Mouse (Mus musculus): ENCODE data around the gene Gm10073. TPM values are rescaled to one million over a fixed set of nuclear protein-coding genes. Genes with fewer than 3 reads are reported as not detected.

Gm10073 gene
- total RNA-seq, 1 experiment from 2014 or later = 11.5 TPM

- ATAC-seq (replicated peaks; ENCODE audit: insufficient number of reproducible peaks, low FRiP score, low TSS enrichment, poor library complexity, severe bottlenecking) = no peak
Observed at GRCm38 (mm10) chr8:106527241-106528036, 45.8 kb downstream of the Gm10073 start.

GRCm38 (mm10) chr8:106526725-106527124 is 46.5 kb downstream of the Gm10073 start:
- no peak for ATAC-seq (replicated peaks; ENCODE audit: insufficient number of reproducible peaks, low FRiP score, low TSS enrichment, poor library complexity, severe bottlenecking)

Other genes with a start within 250 kb of the Gm10073 start
- 0.48 to 1.1 TPM in 2 of 3 replicates, not detected in the other for gene Smpd3, start 235.5 kb downstream of the Gm10073 start, total RNA-seq (2017)
- 8.2 to 12.2 TPM (median 11.8 TPM) in 3 replicates for gene Zfp90, start 158.1 kb downstream of the Gm10073 start, total RNA-seq (2017)
- not detected in 3 replicates for gene 6030452D12Rik, start 72.9 kb downstream of the Gm10073 start, total RNA-seq (2017)
- not detected in 3 replicates for gene Cdh3, start 62.6 kb downstream of the Gm10073 start, total RNA-seq (2017)
- 7.3 to 16.7 TPM (median 15.2 TPM) in 3 replicates for gene Cdh1, start 29.9 kb upstream of the Gm10073 start, total RNA-seq (2017)
- 1.9 to 7.2 TPM (median 1.9 TPM) in 3 replicates for gene Tango6, start 109.6 kb upstream of the Gm10073 start, total RNA-seq (2017)

All from monocyte, adult 5-6 weeks (primary cell).